Mouse (Mus musculus): ENCODE results near the gene Ttll5.

DNA sequence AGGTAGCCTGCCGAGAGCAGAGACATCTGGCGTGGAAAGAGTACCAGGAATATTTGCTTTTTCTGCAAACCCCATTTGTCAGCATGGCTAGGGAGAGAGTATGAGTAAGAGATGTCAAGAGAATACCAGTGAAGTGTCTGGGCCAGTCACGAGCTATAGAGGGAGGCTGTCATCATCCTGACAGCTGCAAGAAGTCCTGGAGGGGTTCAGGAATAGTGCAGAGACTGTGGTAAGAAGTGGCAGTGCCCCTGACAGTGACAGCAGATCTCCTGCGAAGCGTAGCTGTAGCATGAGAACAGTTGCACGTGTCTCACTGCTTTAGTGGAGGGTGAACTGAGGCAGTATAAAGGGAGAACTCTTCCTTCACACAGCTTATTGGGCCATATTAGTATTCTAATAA, 197.1 kb downstream of the Ttll5 start:
- no peak for TF ChIP-seq CTCF (IDR thresholded peaks at IDR 0.05; ENCODE audit: control insufficient read depth, insufficient read depth, insufficient replicate concordance, low read depth, low read length)
- no peak for TF ChIP-seq POLR2A (IDR thresholded peaks at IDR 0.05; ENCODE audit: control insufficient read depth, low read depth, low read length)
